Mouse (Mus musculus) gonadal fat pad, adult 2 months (tissue): ENCODE data around the gene Olfr777. TPM values are rescaled to one million over a fixed set of nuclear protein-coding genes. Genes with fewer than 3 reads are reported as not detected.
"Not testable (repeated sequence)": the region's sequence is repeated elsewhere in the genome, so short reads cannot be mapped to it uniquely, and the experiment has no call there.

Source experiments
- DNase-seq: peaks from one replicate; pipeline ENCODE4 v3.0.0-alpha.2; 2012; ENCODE audit warnings: low read depth
- polyA plus RNA-seq: library from polyadenylated mRNA; depleted of rRNA; stranded (reverse); fragments of >200 nt; gene quantifications from 2 replicates; pipeline ENCODE4 v1.2.3, GENCODE M21; 2012; rRNA removed

The Olfr777 gene
- not detected in 2 replicates for polyA plus RNA-seq

- DNase-seq, result no peak
Measured at GRCm38 (mm10) chr10:129271081-129271535, at the start of gene Olfr777. Gene Olfr777, minus strand, starts transcription at chr10:129271485.

- DNase-seq, result no peak
Measured at GRCm38 (mm10) chr10:129317817-129318216, 46.5 kb upstream of the Olfr777 start, which contains the start of gene Olfr780. Gene Olfr780, plus strand, starts transcription at chr10:129318117.

GRCm38 (mm10) chr10:129313521-129313920 lies 42.2 kb upstream of the Olfr777 start:
- not testable (repeated sequence) for DNase-seq

- DNase-seq, result not testable (repeated sequence)
Measured at GRCm38 (mm10) chr10:129312973-129313372, 41.7 kb upstream of the Olfr777 start.

- DNase-seq, result no peak
Measured at GRCm38 (mm10) chr10:129258827-129259226, 12.5 kb downstream of the Olfr777 start, which contains the start of gene Olfr776. Gene Olfr776, plus strand, starts transcription at chr10:129259127.

DNA sequence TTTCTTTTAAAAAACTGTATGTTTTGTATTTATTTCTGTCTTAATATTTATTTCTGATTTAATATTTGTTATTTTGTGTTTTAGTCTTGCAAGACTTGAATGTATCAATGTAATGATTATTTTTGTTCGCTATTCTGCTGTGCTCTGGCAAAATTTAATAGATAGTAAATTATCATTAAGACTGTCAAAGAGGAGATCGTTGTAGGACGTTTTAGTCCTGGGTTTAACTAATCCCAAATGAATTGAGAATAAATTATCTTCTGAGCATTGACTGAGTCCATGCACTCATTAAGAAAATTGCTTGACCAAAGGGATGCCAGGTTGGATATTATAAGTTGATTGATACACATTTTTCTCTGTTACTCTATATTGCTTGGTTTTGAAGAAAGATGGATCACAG lies 23.2 kb downstream of the Olfr777 start, which contains the start of gene Olfr775:
Olfr775 (plus strand) TSS at position 301 of the 400 bp plus-strand sequence.
- DNase-seq, result no peak

DNA sequence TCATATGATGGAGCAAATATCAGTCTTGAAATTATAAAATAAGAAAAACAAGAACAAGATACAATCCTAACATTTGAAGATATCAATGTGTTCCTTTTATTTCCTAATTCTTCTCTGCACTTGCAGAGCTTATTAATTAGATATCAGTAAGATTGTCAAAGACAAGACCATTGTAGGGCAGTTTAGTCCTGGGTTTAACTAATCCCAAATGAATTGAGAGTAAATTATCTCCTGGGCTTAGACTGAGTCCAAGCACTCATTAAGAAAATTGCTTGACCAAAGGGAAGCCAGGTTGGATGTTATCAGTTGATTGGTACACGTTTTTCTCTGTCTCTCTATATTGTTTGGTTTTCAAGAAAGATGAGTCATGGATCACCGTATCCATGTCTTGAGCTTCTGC lies 35.4 kb downstream of the Olfr777 start, which contains the start of gene Olfr774:
Olfr774 (plus strand) TSS at position 301 of the 400 bp plus-strand sequence.
- no peak for DNase-seq

DNA sequence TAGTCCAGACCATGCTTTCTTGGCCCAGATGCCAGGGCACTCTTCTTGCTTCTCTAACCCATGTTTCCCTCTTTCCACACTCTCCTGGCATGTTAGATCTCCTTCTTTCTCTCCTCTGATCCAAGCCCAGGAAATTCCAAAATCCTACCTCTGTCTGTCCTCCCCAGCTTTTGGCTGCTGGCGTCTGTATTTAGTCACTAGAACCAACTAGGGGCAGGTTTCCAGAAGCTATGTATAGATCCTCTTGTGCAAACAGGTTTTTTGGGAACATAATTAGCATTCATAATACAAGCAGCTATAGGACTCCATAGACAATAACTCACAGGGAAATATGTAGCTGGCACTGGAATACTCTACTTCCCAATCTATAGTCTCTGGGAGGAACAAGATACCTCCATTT lies 40.5 kb downstream of the Olfr777 start:
- no peak for DNase-seq

Other genes starting within 250 kb of the Olfr777 start
- not detected in 2 replicates for gene Olfr764-ps1, start 231.6 kb downstream of the Olfr777 start, polyA plus RNA-seq
- gene Olfr765, start 221.5 kb downstream of the Olfr777 start, polyA plus RNA-seq, result not detected in 2 replicates
- not detected in 2 replicates for gene Olfr766-ps1, start 202.5 kb downstream of the Olfr777 start, polyA plus RNA-seq
- gene Olfr767, start 188.6 kb downstream of the Olfr777 start, polyA plus RNA-seq, result not detected in 2 replicates
- gene Olfr768, start 172.1 kb downstream of the Olfr777 start, polyA plus RNA-seq, result not detected in 2 replicates
- not detected in 2 replicates for gene Olfr769, start 153.6 kb downstream of the Olfr777 start, polyA plus RNA-seq
- gene Olfr770, start 132.5 kb downstream of the Olfr777 start, polyA plus RNA-seq, result not detected in 2 replicates
- gene Olfr771, start 106.7 kb downstream of the Olfr777 start, polyA plus RNA-seq, result not detected in 2 replicates
- gene Olfr772, start 93.6 kb downstream of the Olfr777 start, polyA plus RNA-seq, result not detected in 2 replicates
- gene Olfr773, start 84.1 kb downstream of the Olfr777 start, polyA plus RNA-seq, result not detected in 2 replicates
- not detected in 2 replicates for gene Olfr774, start 35.3 kb downstream of the Olfr777 start, polyA plus RNA-seq
- gene Olfr775, start 23.1 kb downstream of the Olfr777 start, polyA plus RNA-seq, result not detected in 2 replicates
- gene Olfr776, start 12.4 kb downstream of the Olfr777 start, polyA plus RNA-seq, result not detected in 2 replicates
- gene Olfr780, start 46.6 kb upstream of the Olfr777 start, polyA plus RNA-seq, result not detected in 2 replicates
- gene Olfr781, start 57.4 kb upstream of the Olfr777 start, polyA plus RNA-seq, result not detected in 2 replicates
- gene Olfr782, start 77.4 kb upstream of the Olfr777 start, polyA plus RNA-seq, result not detected in 2 replicates
- gene Olfr784, start 112.6 kb upstream of the Olfr777 start, polyA plus RNA-seq, result 0.03 and 0.05 TPM in 2 replicates
- not detected in 2 replicates for gene Olfr785, start 133.9 kb upstream of the Olfr777 start, polyA plus RNA-seq
- gene Olfr786, start 155.8 kb upstream of the Olfr777 start, polyA plus RNA-seq, result not detected in 2 replicates
- not detected in 2 replicates for gene Olfr787, start 190.4 kb upstream of the Olfr777 start, polyA plus RNA-seq
- not detected in 2 replicates for gene Olfr788, start 199.5 kb upstream of the Olfr777 start, polyA plus RNA-seq
- not detected in 2 replicates for gene Olfr789, start 213.3 kb upstream of the Olfr777 start, polyA plus RNA-seq
- gene Olfr790, start 227.0 kb upstream of the Olfr777 start, polyA plus RNA-seq, result not detected in 2 replicates